Comparison of ENCODE assay signal across 25 mouse cellular contexts in the genomic region with DNA sequence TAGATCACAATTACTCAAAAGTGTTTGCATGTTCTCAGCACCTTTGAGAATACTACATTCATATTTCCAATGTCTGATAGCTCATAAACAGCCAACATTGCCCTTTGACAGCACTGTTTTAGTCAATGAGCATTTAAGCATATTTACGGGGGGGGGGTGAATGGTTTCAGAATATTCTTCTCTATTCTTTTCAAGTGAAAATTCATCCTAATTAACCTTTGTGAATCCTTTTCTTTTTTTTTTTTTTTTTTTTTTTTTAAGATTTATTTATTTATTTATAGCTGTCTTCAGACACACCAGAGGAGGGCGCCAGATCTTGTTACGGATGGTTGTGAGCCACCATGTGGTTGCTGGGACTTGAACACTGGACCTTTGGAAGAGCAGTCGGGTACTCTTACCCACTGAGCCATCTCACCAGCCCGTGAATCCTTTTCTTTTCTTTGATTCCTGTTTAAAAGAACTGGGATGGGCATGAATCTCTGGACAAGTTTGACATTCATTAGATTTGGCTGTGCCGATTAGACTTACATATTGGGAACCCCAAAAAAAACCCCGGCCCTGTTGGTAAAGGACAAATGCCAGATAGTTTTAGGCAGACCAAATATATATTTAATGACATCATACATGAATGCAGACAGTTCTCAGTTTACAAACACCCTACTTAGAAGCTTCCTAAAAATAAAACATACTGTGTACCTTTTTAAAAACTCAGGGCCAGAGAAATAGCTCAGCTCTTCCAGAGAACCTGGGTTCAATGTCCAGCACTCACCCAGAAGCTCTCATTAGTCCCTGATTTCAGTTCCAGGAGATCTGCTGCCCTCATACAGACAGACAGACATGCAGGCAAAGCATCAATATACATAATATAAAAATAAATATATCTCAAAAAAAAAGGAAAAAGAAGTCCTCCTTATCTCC. TPM values are rescaled to one million over a fixed set of nuclear protein-coding genes. Genes with fewer than 3 reads are reported as not detected.
DNase-seq lines count a peak whose midpoint lies in the region; ATAC-seq and TF ChIP-seq lines count a peak whose summit lies in the region.
"Had no signal": no experiment of that assay in that cellular context is flagged by ENCODE, and none has a peak within 500 bp of the region (broad histone marks: within the 10 kb centered on the region; RNA-seq: fewer than 3 reads in every experiment).

No protein-coding gene starts in this region.

- no peak overlapping the region for H3K9ac ChIP-seq in liver, embryonic 15.5 days
- no peak overlapping the region for H3K9ac ChIP-seq in liver, embryonic 11.5 days (ENCODE audit: low read depth, low read length)
- H3K9ac ChIP-seq: forebrain, postnatal 0 days; heart, embryonic 12.5 days; heart, embryonic 15.5 days; hindbrain, embryonic 14.5 days had no signal

- peaks cover 27% of the 10 kb centered on the region for H3K4me1 ChIP-seq in liver, embryonic 15.5 days (replicated peaks)
- peaks cover 5% of the 10 kb centered on the region; the same call in 1 of the 2 replicates for H3K4me1 ChIP-seq in liver, embryonic 11.5 days (replicated peaks; ENCODE audit: control insufficient read depth, insufficient read depth, low read length)
- peaks cover 2% of the 10 kb centered on the region for H3K4me1 ChIP-seq in bone marrow, adult 2 months (ENCODE audit: control insufficient read depth, insufficient read depth, low read length)

- intact Hi-C loops in gastrocnemius, adult 2 months (cut with DNase I), result no loop called here

- no peaks in the 10 kb centered on the region for H3K9me3 ChIP-seq in liver, embryonic 15.5 days (replicated peaks)
- no peaks in the 10 kb centered on the region for H3K9me3 ChIP-seq in liver, embryonic 11.5 days (ENCODE audit: control insufficient read depth, low read length)
- H3K9me3 ChIP-seq: heart, embryonic 12.5 days; heart, embryonic 15.5 days; hindbrain, embryonic 10.5 days had no signal

- no peak for DNase-seq in gastrocnemius, adult 2 months
- no peak for DNase-seq in gastrocnemius, postnatal 25 days
- DNase-seq in liver, embryonic 11.5 days (ENCODE audit: low spot score), result no peak
- peak; percentile 34 for DNase-seq in A20 (ENCODE audit: low read depth, low spot score)
- no peak for DNase-seq in kidney, adult 8-10 months
- DNase-seq: adrenal gland, adult 8-10 months; adrenal gland, postnatal 25 days; cerebellum, adult 18-20 months; cerebellum, adult 9-10 months; cerebellum, postnatal 14 days; forebrain, postnatal 0 days; gastrocnemius, postnatal 36 days; heart, postnatal 10 days; heart, postnatal 36 days had no signal

- no peak for TF ChIP-seq POLR2A in bone marrow, adult 2 months (IDR thresholded peaks at IDR 0.05; ENCODE audit: borderline replicate concordance, control insufficient read depth, low read depth, low read length)

- H3K27me3 ChIP-seq in liver, embryonic 15.5 days, result no peaks in the 10 kb centered on the region
- H3K27me3 ChIP-seq in liver, embryonic 11.5 days (replicated peaks; ENCODE audit: control insufficient read depth, insufficient read depth, low read length), result no peaks in the 10 kb centered on the region
- H3K27me3 ChIP-seq: CH12.LX; heart, embryonic 12.5 days; heart, embryonic 15.5 days had no signal

- TF ChIP-seq CTCF in gastrocnemius, adult 2 months (IDR thresholded peaks at IDR 0.05), result no peak
- no peak for TF ChIP-seq CTCF in bone marrow, adult 2 months (IDR thresholded peaks at IDR 0.05; ENCODE audit: control insufficient read depth, insufficient read depth, low read length)

- ATAC-seq in liver, embryonic 15.5 days (ENCODE audit: insufficient read depth), result no peak
- ATAC-seq in liver, embryonic 11.5 days (replicated peaks; ENCODE audit: low FRiP score), result no peak
- no peak for ATAC-seq in erythroid progenitor cell, adult 5-6 weeks (replicated peaks; ENCODE audit: low FRiP score, poor library complexity, severe bottlenecking)
- ATAC-seq: activated CD4-positive, CD25-positive, alpha-beta regulatory T cell, adult 4 months; forebrain, embryonic 14.5 days; forebrain, postnatal 0 days; hindbrain, postnatal 0 days had no signal

- H3K27ac ChIP-seq in gastrocnemius, adult 2 months, result peak overlapping the region; percentile 75
- no peak overlapping the region for H3K27ac ChIP-seq in liver, embryonic 15.5 days (replicated peaks)
- no peak overlapping the region for H3K27ac ChIP-seq in liver, embryonic 11.5 days (ENCODE audit: low read depth, low read length)
- H3K27ac ChIP-seq in bone marrow, adult 2 months (ENCODE audit: control insufficient read depth, insufficient read depth, low read depth, low read length, poor library complexity), result peak overlapping the region; percentile 18
- H3K27ac ChIP-seq: heart, embryonic 15.5 days; hindbrain, embryonic 10.5 days; hindbrain, embryonic 14.5 days; hindbrain, postnatal 0 days had no signal

- H3K36me3 ChIP-seq in liver, embryonic 15.5 days (replicated peaks), result no peaks in the 10 kb centered on the region
- H3K36me3 ChIP-seq in liver, embryonic 11.5 days (ENCODE audit: control insufficient read depth, insufficient read depth, low read length), result no peaks in the 10 kb centered on the region
- H3K36me3 ChIP-seq: heart, embryonic 12.5 days; heart, embryonic 15.5 days; hindbrain, embryonic 10.5 days had no signal

- H3K4me2 ChIP-seq in liver, embryonic 15.5 days, result peak overlapping the region; percentile 19; the same call in 1 of the 2 replicates
- no peak overlapping the region for H3K4me2 ChIP-seq in liver, embryonic 11.5 days
- H3K4me2 ChIP-seq: heart, embryonic 12.5 days; heart, embryonic 15.5 days; hindbrain, embryonic 14.5 days had no signal

- WGBS in liver, embryonic 15.5 days (ENCODE audit: insufficient replicate concordance), result 73% methylated on average over 7 of the region's 7 CpGs
- WGBS in liver, embryonic 11.5 days, result 94% methylated on average over 5 of the region's 7 CpGs
- 87% methylated on average over 7 of the region's 7 CpGs for WGBS in bone marrow, adult 2 months

- no peak overlapping the region for H3K4me3 ChIP-seq in gastrocnemius, adult 2 months
- H3K4me3 ChIP-seq in liver, embryonic 15.5 days (replicated peaks), result no peak overlapping the region
- H3K4me3 ChIP-seq in liver, embryonic 11.5 days (ENCODE audit: low read depth, low read length), result no peak overlapping the region
- H3K4me3 ChIP-seq in bone marrow, adult 2 months (replicated peaks; ENCODE audit: control insufficient read depth, low read depth, low read length), result no peak overlapping the region
- H3K4me3 ChIP-seq: heart, embryonic 12.5 days; heart, embryonic 15.5 days; hindbrain, embryonic 10.5 days had no signal

RNA-seq across cellular contexts. Expression of gene Slc38a2, which starts 14.5 kb away (rescaled TPM):
- 100 to 1,000 TPM; 115 to 116 TPM for total RNA-seq in gastrocnemius, adult 2 months (2021)
- total RNA-seq in gastrocnemius, postnatal 25 days (2021), result 100 to 1,000 TPM in 1 of 2 experiments, 10 to 100 TPM in 1; 73.8 to 112 TPM
- polyA plus RNA-seq in liver, embryonic 15.5 days (2015; fragmentation: Nextera tagmentation; extraction: Ambion mirVana), result 33.8 and 33.9 TPM in 2 replicates
- polyA plus RNA-seq in liver, embryonic 11.5 days (2014; fragmentation: Nextera tagmentation; extraction: Ambion mirVana), result 111 and 116 TPM in 2 replicates
- 22.5 and 51.3 TPM in 2 replicates for polyA plus RNA-seq in bone marrow, adult 2 months (2011; ENCODE audit: insufficient read depth, insufficient read length, low replicate concordance, missing spikeins)
- total RNA-seq in erythroid progenitor cell, adult 5-6 weeks (2015; ENCODE audit: low replicate concordance), result 58.0 and 85.9 TPM in 2 replicates
- 38.4 and 47.4 TPM in 2 replicates for total RNA-seq in erythroid progenitor cell, adult 5-6 weeks (2017; ENCODE audit: low replicate concordance)

Comparison
In these comparisons a context has a peak if more than half of its experiments do, and no peak if none do; other contexts are left out.
1. H3K27ac ChIP-seq: peak in gastrocnemius, adult 2 months (single experiment) and bone marrow, adult 2 months (single experiment); none in liver, embryonic 15.5 days (single experiment) and liver, embryonic 11.5 days (single experiment).